In the genomic region with DNA sequence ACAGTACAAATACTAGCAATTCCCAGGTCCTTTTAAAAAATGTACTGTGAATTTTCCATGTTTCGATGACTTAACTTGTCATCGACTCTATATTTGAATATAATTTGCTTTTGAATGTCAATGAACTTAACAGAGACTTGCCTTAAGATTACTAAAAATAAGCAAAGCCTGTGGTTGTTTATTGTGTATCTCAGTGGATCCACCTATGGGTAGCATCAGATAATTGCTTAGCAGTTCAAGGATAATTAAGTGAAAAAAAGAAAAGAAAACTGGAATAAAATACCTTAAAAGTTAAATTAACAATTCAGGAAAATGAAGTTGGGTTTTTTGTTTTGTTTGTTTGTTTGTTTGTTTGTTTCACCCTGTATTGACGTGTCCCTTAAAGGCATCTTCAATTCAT, we compare ENCODE assay signal across 9 mouse cellular contexts. TPM values are rescaled to one million over a fixed set of nuclear protein-coding genes. Genes with fewer than 3 reads are reported as not detected.
DNase-seq lines count a peak whose midpoint lies in the region; ATAC-seq and TF ChIP-seq lines count a peak whose summit lies in the region.
"Had no signal": no experiment of that assay in that cellular context is flagged by ENCODE, and none has a peak within 500 bp of the region (broad histone marks: within the 10 kb centered on the region; RNA-seq: fewer than 3 reads in every experiment).

No protein-coding gene starts in this region.

- no peak for ATAC-seq in forebrain, embryonic 15.5 days (replicated peaks)
- ATAC-seq in forebrain, embryonic 12.5 days (ENCODE audit: low FRiP score): no peak
- no peak for ATAC-seq in lung, embryonic 14.5 days (ENCODE audit: insufficient read depth)
- ATAC-seq in hindbrain, postnatal 0 days: no peak
- ATAC-seq in granulocyte monocyte progenitor cell, adult 5-6 weeks (replicated peaks; ENCODE audit: poor library complexity, severe bottlenecking): no peak
- ATAC-seq: liver, embryonic 12.5 days had no signal

- no peaks in the 10 kb centered on the region for H3K36me3 ChIP-seq in forebrain, embryonic 15.5 days
- no peaks in the 10 kb centered on the region for H3K36me3 ChIP-seq in forebrain, embryonic 12.5 days (replicated peaks)
- H3K36me3 ChIP-seq in lung, embryonic 14.5 days (ENCODE audit: insufficient read depth): peaks cover 2% of the 10 kb centered on the region; the same call in 1 of the 2 replicates
- no peaks in the 10 kb centered on the region for H3K36me3 ChIP-seq in hindbrain, postnatal 0 days (ENCODE audit: insufficient read depth, low read length)
- H3K36me3 ChIP-seq in splenic B cell, adult 2 months (ENCODE audit: control insufficient read depth, insufficient read depth, low read length, poor library complexity, severe bottlenecking): no peaks in the 10 kb centered on the region
- H3K36me3 ChIP-seq: liver, embryonic 12.5 days had no signal

- no peak overlapping the region for H3K27ac ChIP-seq in forebrain, embryonic 15.5 days (replicated peaks)
- no peak overlapping the region for H3K27ac ChIP-seq in forebrain, embryonic 12.5 days
- no peak overlapping the region for H3K27ac ChIP-seq in lung, embryonic 14.5 days (ENCODE audit: low read depth)
- no peak overlapping the region for H3K27ac ChIP-seq in hindbrain, postnatal 0 days
- H3K27ac ChIP-seq: liver, embryonic 12.5 days had no signal

- TF ChIP-seq CTCF in lung, embryonic 14.5 days (IDR thresholded peaks at IDR 0.05; ENCODE audit: low read depth): peak; percentile 37
- TF ChIP-seq CTCF in hindbrain, postnatal 0 days (IDR thresholded peaks at IDR 0.05; ENCODE audit: low read depth): peak; percentile 66

- no peaks in the 10 kb centered on the region for H3K27me3 ChIP-seq in forebrain, embryonic 15.5 days
- no peaks in the 10 kb centered on the region for H3K27me3 ChIP-seq in forebrain, embryonic 12.5 days
- no peaks in the 10 kb centered on the region for H3K27me3 ChIP-seq in lung, embryonic 14.5 days (ENCODE audit: insufficient read depth, low read length)
- H3K27me3 ChIP-seq in hindbrain, postnatal 0 days (ENCODE audit: insufficient read depth, low read length): no peaks in the 10 kb centered on the region
- H3K27me3 ChIP-seq in splenic B cell, adult 2 months (ENCODE audit: control insufficient read depth, insufficient read depth, low read length, poor library complexity, severe bottlenecking): no peaks in the 10 kb centered on the region; the same call in 1 of the 2 replicates

- no peak overlapping the region for H3K9ac ChIP-seq in forebrain, embryonic 15.5 days (replicated peaks)
- H3K9ac ChIP-seq in forebrain, embryonic 12.5 days: no peak overlapping the region
- no peak overlapping the region for H3K9ac ChIP-seq in lung, embryonic 14.5 days
- H3K9ac ChIP-seq in hindbrain, postnatal 0 days (replicated peaks; ENCODE audit: low read length): no peak overlapping the region
- H3K9ac ChIP-seq: liver, embryonic 12.5 days had no signal

- peak; percentile 40 for DNase-seq in lung, embryonic 14.5 days
- no peak for DNase-seq in lung, adult 18-20 months
- DNase-seq in hindbrain, postnatal 0 days (ENCODE audit: low spot score): peak; percentile 62
- peak; percentile 40 for DNase-seq in splenic B cell, adult 2 months (ENCODE audit: low read depth, low spot score)
- no peak for DNase-seq in urinary bladder, adult 2 months (ENCODE audit: low spot score)

- no peaks in the 10 kb centered on the region for H3K9me3 ChIP-seq in forebrain, embryonic 15.5 days
- no peaks in the 10 kb centered on the region for H3K9me3 ChIP-seq in forebrain, embryonic 12.5 days
- H3K9me3 ChIP-seq in lung, embryonic 14.5 days (ENCODE audit: low read depth, low read length): no peaks in the 10 kb centered on the region
- no peaks in the 10 kb centered on the region for H3K9me3 ChIP-seq in hindbrain, postnatal 0 days (ENCODE audit: low read length)
- H3K9me3 ChIP-seq: liver, embryonic 12.5 days had no signal

- peak overlapping the region; percentile 68; the same call in 1 of the 2 replicates for H3K4me3 ChIP-seq in forebrain, embryonic 15.5 days
- no peak overlapping the region for H3K4me3 ChIP-seq in forebrain, embryonic 12.5 days (replicated peaks)
- peak overlapping the region; percentile 87; the same call in 1 of the 2 replicates for H3K4me3 ChIP-seq in lung, embryonic 14.5 days (ENCODE audit: low read depth, low read length)
- H3K4me3 ChIP-seq in hindbrain, postnatal 0 days (ENCODE audit: low read length): peak overlapping the region; percentile 99

- peak overlapping the region; percentile 59 for H3K4me2 ChIP-seq in forebrain, embryonic 15.5 days (replicated peaks)
- no peak overlapping the region for H3K4me2 ChIP-seq in forebrain, embryonic 12.5 days
- H3K4me2 ChIP-seq in lung, embryonic 14.5 days: no peak overlapping the region
- H3K4me2 ChIP-seq in hindbrain, postnatal 0 days (ENCODE audit: low read depth, low read length): peak overlapping the region; percentile 87

- WGBS in forebrain, embryonic 15.5 days: 64% methylated on average over 3 of the region's 3 CpGs
- WGBS in forebrain, embryonic 12.5 days: 81% methylated on average over 3 of the region's 3 CpGs
- WGBS in lung, embryonic 14.5 days: 61% methylated on average over 3 of the region's 3 CpGs
- 46% methylated on average over 3 of the region's 3 CpGs for WGBS in hindbrain, postnatal 0 days

- H3K4me1 ChIP-seq in forebrain, embryonic 15.5 days: peaks cover 23% of the 10 kb centered on the region
- H3K4me1 ChIP-seq in forebrain, embryonic 12.5 days: peaks cover 6% of the 10 kb centered on the region
- H3K4me1 ChIP-seq in lung, embryonic 14.5 days (ENCODE audit: insufficient read depth): peaks cover 3% of the 10 kb centered on the region; the same call in 1 of the 2 replicates
- H3K4me1 ChIP-seq in hindbrain, postnatal 0 days (ENCODE audit: insufficient read depth, low read length): no peaks in the 10 kb centered on the region; the same call in 1 of the 2 replicates

RNA-seq across cellular contexts. Expression of gene Cpeb2, which starts 3.5 kb away (rescaled TPM):
- polyA plus RNA-seq in forebrain, embryonic 15.5 days (2015; fragmentation: Nextera tagmentation; extraction: Ambion mirVana): 6.6 and 7.3 TPM in 2 replicates
- polyA plus RNA-seq in forebrain, embryonic 12.5 days (2016; fragmentation: Nextera tagmentation; extraction: Ambion mirVana): 6.1 and 6.2 TPM in 2 replicates
- polyA plus RNA-seq in lung, embryonic 14.5 days (2014; fragmentation: Nextera tagmentation; extraction: Ambion mirVana): 1.8 and 1.9 TPM in 2 replicates
- 26.2 and 26.8 TPM in 2 replicates for total RNA-seq in hindbrain, postnatal 0 days (2014; rRNA removed)
- polyA plus RNA-seq in hindbrain, postnatal 0 days (2015; fragmentation: Nextera tagmentation; extraction: Ambion mirVana): 13.6 and 14.9 TPM in 2 replicates
- total RNA-seq in granulocyte monocyte progenitor cell, adult 5-6 weeks (2014; fragmentation: Nextera tagmentation): 2.5 and 6.4 TPM in 2 replicates
- total RNA-seq in granulocyte monocyte progenitor cell, adult 5-6 weeks (2017): 2.5 TPM in 2 replicates
- 21.2 and 22.5 TPM in 2 replicates for polyA plus RNA-seq in urinary bladder, adult 2 months (2012; rRNA removed)

Comparison
In these comparisons a context has a peak if more than half of its experiments do, and no peak if none do; other contexts are left out.
1. H3K4me2 ChIP-seq: peak in forebrain, embryonic 15.5 days (single experiment) and hindbrain, postnatal 0 days (single experiment); none in forebrain, embryonic 12.5 days (single experiment) and lung, embryonic 14.5 days (single experiment).
2. DNase-seq: peak in lung, embryonic 14.5 days (single experiment), hindbrain, postnatal 0 days (single experiment) and splenic B cell, adult 2 months (single experiment); none in lung, adult 18-20 months (0 of 2) and urinary bladder, adult 2 months (single experiment).